Mouse (Mus musculus) midbrain, embryonic 15.5 days (tissue): ENCODE data around the gene Hcrtr1. TPM values are rescaled to one million over a fixed set of nuclear protein-coding genes. Genes with fewer than 3 reads are reported as not detected.
A peak's percentile ranks its signal among the peaks of the same experiment; 100 is the strongest.

Source experiments
- ATAC-seq: fragments of 200-750 bp; cut with Nextera tagmentation; replicated peaks from 2 replicates; pipeline ENCODE4 v1.8.0; 2017; ENCODE audit warnings: moderate TSS enrichment
- H3K27ac ChIP-seq: fragments of 300-500 bp; sonication (generic); 2 replicates; pipeline ENCODE4 v1.5.1; 2015; ENCODE audit warnings: mild to moderate bottlenecking, inconsistent platforms
- H3K27me3 ChIP-seq: fragments of 300-500 bp; sonication (generic); replicated peaks from 2 replicates; pipeline ENCODE4 v1.6.1; 2015; ENCODE audit warnings: inconsistent platforms
- H3K36me3 ChIP-seq: fragments of 300-500 bp; sonication (generic); replicated peaks from 2 replicates; pipeline ENCODE4 v1.6.1; 2015; ENCODE audit warnings: inconsistent platforms
- H3K4me1 ChIP-seq: fragments of 300-500 bp; sonication (generic); 2 replicates; pipeline ENCODE4 v1.6.1; 2015; ENCODE audit warnings: inconsistent platforms
- H3K4me2 ChIP-seq: fragments of 300-500 bp; sonication (generic); 2 replicates; pipeline ENCODE4 v1.6.1; 2015; ENCODE audit warnings: inconsistent platforms, mild to moderate bottlenecking, moderate library complexity
- H3K4me3 ChIP-seq: fragments of 300-500 bp; sonication (generic); 2 replicates; pipeline ENCODE4 v1.5.1; 2015; ENCODE audit warnings: mild to moderate bottlenecking, inconsistent platforms
- H3K9ac ChIP-seq: fragments of 300-500 bp; sonication (generic); 2 replicates; pipeline ENCODE4 v1.6.1; 2015; ENCODE audit warnings: mild to moderate bottlenecking, inconsistent platforms
- H3K9me3 ChIP-seq: fragments of 300-500 bp; sonication (generic); 2 replicates; pipeline ENCODE4 v1.6.1; 2016; ENCODE audit warnings: inconsistent platforms
- WGBS: fragments of 180-500 bp; shearing (Covaris S2); methylation state at CpG from one replicate; pipeline ENCODE4 v1.1.7; 2015; ENCODE audit warnings: mixed read lengths; 5-methylcytosine and 5-hydroxymethylcytosine counted together
- polyA plus RNA-seq: library from polyadenylated mRNA; unstranded; fragments of >200 nt; fragmentation: Nextera tagmentation; extraction: Ambion mirVana; gene quantifications from 2 replicates; pipeline ENCODE4 v1.2.1, GENCODE M21; 2015

Gene Hcrtr1
- polyA plus RNA-seq, 1 experiment from 2014 or later = 3.3 TPM

GRCm38 (mm10) chr4:130108929-130109328, 30.2 kb downstream of the Hcrtr1 start:
- H3K27ac ChIP-seq = no peak overlapping the region
- WGBS = 84% methylated on average over 3 of the region's 3 CpGs
- H3K9ac ChIP-seq = no peak overlapping the region
- no peaks in the 10 kb centered on the region for H3K9me3 ChIP-seq
- peaks cover 13% of the 10 kb centered on the region for H3K4me1 ChIP-seq
- H3K4me3 ChIP-seq = no peak overlapping the region
- H3K4me2 ChIP-seq = peak overlapping the region; percentile 58; the same call in 1 of the 2 replicates
- no peaks in the 10 kb centered on the region for H3K36me3 ChIP-seq
- ATAC-seq = no peak
- no peaks in the 10 kb centered on the region for H3K27me3 ChIP-seq

- Histone ChIP-seq H3K9ac (peak overlapping the region; percentile 57), H3K27ac (peak overlapping the region; percentile 66), H3K4me3 (peak overlapping the region; percentile 58), H3K4me2 (peak overlapping the region; percentile 58), H3K36me3 (no peaks in the 10 kb centered on the region), H3K4me1 (peaks cover 13% of the 10 kb centered on the region), H3K9me3 (no peaks in the 10 kb centered on the region), H3K27me3 (no peaks in the 10 kb centered on the region)
- 1% methylated on average over 39 of the region's 39 CpGs for WGBS
- peak; percentile 97 for ATAC-seq
Measured at GRCm38 (mm10) chr4:130107444-130108131, 31.6 kb downstream of the Hcrtr1 start.

GRCm38 (mm10) chr4:130107065-130107443, 32.1 kb downstream of the Hcrtr1 start:
- Histone ChIP-seq H3K9me3 (no peaks in the 10 kb centered on the region), H3K4me1 (peaks cover 13% of the 10 kb centered on the region), H3K9ac (no peak overlapping the region), H3K36me3 (no peaks in the 10 kb centered on the region), H3K27ac (peak overlapping the region; percentile 66), H3K4me2 (peak overlapping the region; percentile 38), H3K4me3 (peak overlapping the region; percentile 58), H3K27me3 (no peaks in the 10 kb centered on the region)
- 12% methylated on average over 14 of the region's 14 CpGs for WGBS
- peak; percentile 76 for ATAC-seq

GRCm38 (mm10) chr4:130104584-130104983, 34.6 kb downstream of the Hcrtr1 start:
- H3K4me1 ChIP-seq = peaks cover 13% of the 10 kb centered on the region
- 86% methylated on average over 4 of the region's 4 CpGs for WGBS
- H3K9me3 ChIP-seq = no peaks in the 10 kb centered on the region
- no peaks in the 10 kb centered on the region for H3K27me3 ChIP-seq
- H3K36me3 ChIP-seq = no peaks in the 10 kb centered on the region
- no peak for ATAC-seq
- H3K4me3 ChIP-seq = no peak overlapping the region
- H3K4me2 ChIP-seq = no peak overlapping the region
- H3K27ac ChIP-seq = no peak overlapping the region
- H3K9ac ChIP-seq = no peak overlapping the region

GRCm38 (mm10) chr4:130103632-130104031, 35.5 kb downstream of the Hcrtr1 start:
- no peak for ATAC-seq
- Histone ChIP-seq H3K36me3 (no peaks in the 10 kb centered on the region), H3K9me3 (no peaks in the 10 kb centered on the region), H3K4me1 (peaks cover 9% of the 10 kb centered on the region), H3K27me3 (no peaks in the 10 kb centered on the region), H3K4me2 (no peak overlapping the region), H3K9ac (no peak overlapping the region), H3K27ac (no peak overlapping the region), H3K4me3 (no peak overlapping the region)
- 81% methylated on average over 12 of the region's 12 CpGs for WGBS

GRCm38 (mm10) chr4:130102111-130102651, 37.0 kb downstream of the Hcrtr1 start, which contains the start of gene Pef1:
Pef1 (plus strand) TSS chr4:130102558.
- Histone ChIP-seq H3K9me3 (no peaks in the 10 kb centered on the region), H3K9ac (no peak within 1 kb of the TSS), H3K36me3 (no peaks in the 10 kb centered on the region), H3K4me1 (no peaks in the 10 kb centered on the region), H3K4me3 (no peak within 1 kb of the TSS), H3K27ac (no peak within 1 kb of the TSS), H3K4me2 (no peak within 1 kb of the TSS), H3K27me3 (no peaks in the 10 kb centered on the region)
- WGBS = 6% methylated on average over 6 of the region's 6 CpGs
- ATAC-seq = no peak

GRCm38 (mm10) chr4:130101183-130101582, 38.0 kb downstream of the Hcrtr1 start:
- WGBS = 26% methylated on average over 8 of the region's 8 CpGs
- no peak for ATAC-seq

GRCm38 (mm10) chr4:130095137-130095536, 44.0 kb downstream of the Hcrtr1 start:
- WGBS = 34% methylated on average over 3 of the region's 3 CpGs
- ATAC-seq = no peak
- Histone ChIP-seq H3K4me1 (no peaks in the 10 kb centered on the region), H3K4me3 (no peak overlapping the region), H3K4me2 (no peak overlapping the region), H3K27me3 (no peaks in the 10 kb centered on the region), H3K9me3 (no peaks in the 10 kb centered on the region), H3K27ac (no peak overlapping the region), H3K36me3 (no peaks in the 10 kb centered on the region), H3K9ac (no peak overlapping the region)

More at GRCm38 (mm10) chr4:130101183-130101582, 38.0 kb downstream of the Hcrtr1 start:
- no peak overlapping the region for H3K9ac ChIP-seq
- no peak overlapping the region for H3K27ac ChIP-seq
- no peaks in the 10 kb centered on the region for H3K36me3 ChIP-seq
- H3K4me2 ChIP-seq = no peak overlapping the region
- no peaks in the 10 kb centered on the region for H3K9me3 ChIP-seq
- H3K27me3 ChIP-seq = no peaks in the 10 kb centered on the region
- H3K4me3 ChIP-seq = no peak overlapping the region
- no peaks in the 10 kb centered on the region for H3K4me1 ChIP-seq

GRCm38 (mm10) chr4:130087293-130087692, 51.9 kb downstream of the Hcrtr1 start:
- ATAC-seq = peak; percentile 61
- Histone ChIP-seq H3K4me2 (no peak overlapping the region), H3K4me1 (peaks cover 12% of the 10 kb centered on the region; the same call in 1 of the 2 replicates), H3K36me3 (no peaks in the 10 kb centered on the region), H3K27me3 (peaks cover 10% of the 10 kb centered on the region; the same call in 1 of the 2 replicates), H3K27ac (no peak overlapping the region), H3K4me3 (no peak overlapping the region), H3K9ac (no peak overlapping the region), H3K9me3 (no peaks in the 10 kb centered on the region)
- 10% methylated on average over 7 of the region's 7 CpGs for WGBS

- Histone ChIP-seq H3K4me2 (no peak overlapping the region), H3K9me3 (no peaks in the 10 kb centered on the region), H3K27ac (no peak overlapping the region), H3K4me1 (peaks cover 25% of the 10 kb centered on the region), H3K27me3 (peaks cover 10% of the 10 kb centered on the region; the same call in 1 of the 2 replicates), H3K9ac (no peak overlapping the region), H3K36me3 (no peaks in the 10 kb centered on the region), H3K4me3 (no peak overlapping the region)
- no peak for ATAC-seq
- WGBS = 69% methylated on average over 12 of the region's 12 CpGs
Measured at GRCm38 (mm10) chr4:130085246-130085820, 53.8 kb downstream of the Hcrtr1 start.

GRCm38 (mm10) chr4:130084331-130084945, 54.7 kb downstream of the Hcrtr1 start:
- Histone ChIP-seq H3K9ac (no peak overlapping the region), H3K9me3 (no peaks in the 10 kb centered on the region)
- 51% methylated on average over 6 of the region's 7 CpGs for WGBS

GRCm38 (mm10) chr4:130082211-130082610, 56.9 kb downstream of the Hcrtr1 start:
- ATAC-seq = no peak
- Histone ChIP-seq H3K4me1 (peaks cover 25% of the 10 kb centered on the region), H3K4me2 (no peak overlapping the region), H3K36me3 (no peaks in the 10 kb centered on the region), H3K9ac (no peak overlapping the region), H3K27ac (no peak overlapping the region), H3K27me3 (no peaks in the 10 kb centered on the region; the same call in 1 of the 2 replicates), H3K9me3 (no peaks in the 10 kb centered on the region), H3K4me3 (no peak overlapping the region)
- whole genome bisulfite sequencing = 54% methylated on average over 9 of the region's 9 CpGs

More at GRCm38 (mm10) chr4:130084331-130084945, 54.7 kb downstream of the Hcrtr1 start:
- no peak for ATAC-seq
- no peaks in the 10 kb centered on the region for H3K36me3 ChIP-seq
- no peak overlapping the region for H3K27ac ChIP-seq
- H3K4me3 ChIP-seq = no peak overlapping the region
- peaks cover 10% of the 10 kb centered on the region; the same call in 1 of the 2 replicates for H3K27me3 ChIP-seq
- peaks cover 25% of the 10 kb centered on the region for H3K4me1 ChIP-seq
- H3K4me2 ChIP-seq = no peak overlapping the region
